Mouse (Mus musculus) brain, embryonic 14.5 days (tissue): ENCODE results near the gene Chil3.
"Not testable (repeated sequence)": the region's sequence is repeated elsewhere in the genome, so short reads cannot be mapped to it uniquely, and the experiment has no call there.

Experiments used
- CTCF ChIP-seq: fragments of 200-500 bp; IDR thresholded peaks from 2 replicates; pipeline ENCODE4 v1.5.1; 2012; ENCODE audit warnings: inconsistent platforms, mild to moderate bottlenecking, moderate library complexity, borderline replicate concordance; ENCODE audit not compliant: insufficient read depth, insufficient read length; ENCODE audit errors: extremely low read depth
- POLR2A ChIP-seq: fragments of 200-500 bp; IDR thresholded peaks from 2 replicates; pipeline ENCODE4 v1.6.1; 2012; ENCODE audit warnings: mild to moderate bottlenecking, inconsistent platforms, borderline replicate concordance; ENCODE audit not compliant: poor library complexity, insufficient read depth, insufficient read length, severe bottlenecking; ENCODE audit errors: extremely low read depth

DNA sequence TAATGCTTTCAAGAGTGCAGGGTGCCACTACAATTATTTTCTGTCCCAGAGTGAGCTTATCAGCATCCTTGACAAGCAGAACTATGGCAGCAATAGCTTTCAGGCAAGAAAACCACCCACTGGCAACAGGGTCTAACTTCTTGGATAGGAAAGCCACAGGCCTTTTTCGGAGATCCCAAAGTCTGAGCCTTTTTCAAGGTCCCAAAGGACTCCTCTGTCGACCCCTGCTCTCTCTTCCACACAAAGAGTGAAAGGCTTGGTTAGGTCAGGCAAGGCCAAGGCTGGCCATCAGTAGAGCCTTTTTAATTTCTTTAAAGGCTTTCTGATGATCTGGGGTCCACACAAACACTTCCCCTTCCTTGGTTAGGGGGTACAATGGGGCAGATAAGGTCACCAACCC lies 29.9 kb upstream of the Chil3 start:
- TF ChIP-seq CTCF, POLR2A: not testable (repeated sequence)
